Mouse (Mus musculus) ovary, postnatal 36 days (tissue): ENCODE data around the gene D7Ertd443e.
A peak's percentile ranks its signal among the peaks of the same experiment; 100 is the strongest.

Source experiments
- DNase-seq: peaks from one replicate; pipeline ENCODE4 v3.0.0; 2022; ENCODE audit warnings: low spot score, mixed read lengths

The D7Ertd443e gene

GRCm38 (mm10) chr7:134227101-134227500 lies 158.4 kb downstream of the D7Ertd443e start:
- no peak for DNase-seq

DNA sequence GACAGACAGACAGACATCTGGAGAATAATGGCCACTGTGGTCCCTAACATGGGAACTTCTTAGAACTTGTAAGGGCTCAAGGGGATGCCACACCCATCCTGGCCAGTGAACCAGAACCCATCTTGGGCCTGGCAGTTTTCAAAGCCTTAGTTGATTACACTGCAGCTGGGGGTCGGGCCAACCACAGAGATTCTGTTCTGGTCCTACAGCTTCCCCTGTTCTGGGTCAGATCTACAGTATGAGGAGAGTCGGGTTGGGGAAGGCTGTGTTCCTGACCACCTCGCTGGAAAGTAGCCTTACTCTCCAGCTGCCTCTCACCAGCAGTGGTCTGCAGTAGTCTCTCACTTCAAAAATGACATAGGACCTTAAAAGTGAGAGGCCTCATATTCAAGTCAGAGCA lies 159.2 kb downstream of the D7Ertd443e start:
- DNase-seq, result no peak

DNA sequence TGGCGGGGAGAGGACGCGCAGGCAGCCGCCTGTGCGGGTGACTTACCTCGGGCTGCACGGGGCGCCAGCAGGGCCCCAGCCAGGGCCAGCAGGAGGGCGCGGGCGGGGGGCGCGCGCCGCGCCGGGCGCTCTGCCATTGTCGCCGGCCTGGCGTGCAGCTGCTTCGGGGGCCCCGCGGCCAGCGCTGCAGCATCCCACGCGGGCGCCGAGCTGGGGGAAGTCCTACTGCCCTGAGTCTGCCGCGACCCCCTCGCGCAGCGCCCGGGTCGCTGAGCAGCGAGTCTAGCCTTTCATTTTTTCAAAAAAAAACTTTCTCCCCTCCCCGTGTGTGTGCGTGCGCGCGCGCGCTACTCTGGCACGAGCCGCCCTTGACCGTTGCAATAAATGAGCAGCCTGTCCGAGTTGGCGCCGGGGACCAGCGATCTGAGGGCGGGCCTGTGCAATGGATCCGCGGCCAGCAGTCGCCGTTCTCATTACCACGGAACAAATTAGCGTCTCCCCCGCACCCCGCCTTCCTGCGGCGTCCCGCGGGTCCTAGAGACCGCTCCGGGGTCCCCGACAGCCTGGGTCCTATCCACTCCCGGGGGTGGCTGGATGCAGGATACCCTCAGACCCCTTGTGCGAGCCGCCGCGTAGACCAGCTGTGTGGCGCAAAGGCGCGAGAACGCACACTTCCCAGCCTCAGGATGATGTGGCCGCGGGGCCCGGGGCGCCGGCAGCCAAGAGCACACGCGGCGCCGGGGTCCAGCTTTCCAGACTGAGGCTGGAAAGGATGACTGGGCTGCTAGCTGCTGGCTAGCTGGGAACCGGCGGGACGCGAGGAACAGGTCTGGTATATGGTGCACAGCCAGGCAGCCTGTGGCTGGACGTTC lies 160.5 kb downstream of the D7Ertd443e start:
- peak; percentile 71 for DNase-seq

GRCm38 (mm10) chr7:134224421-134224740 lies 161.1 kb downstream of the D7Ertd443e start:
- DNase-seq, result no peak

DNA sequence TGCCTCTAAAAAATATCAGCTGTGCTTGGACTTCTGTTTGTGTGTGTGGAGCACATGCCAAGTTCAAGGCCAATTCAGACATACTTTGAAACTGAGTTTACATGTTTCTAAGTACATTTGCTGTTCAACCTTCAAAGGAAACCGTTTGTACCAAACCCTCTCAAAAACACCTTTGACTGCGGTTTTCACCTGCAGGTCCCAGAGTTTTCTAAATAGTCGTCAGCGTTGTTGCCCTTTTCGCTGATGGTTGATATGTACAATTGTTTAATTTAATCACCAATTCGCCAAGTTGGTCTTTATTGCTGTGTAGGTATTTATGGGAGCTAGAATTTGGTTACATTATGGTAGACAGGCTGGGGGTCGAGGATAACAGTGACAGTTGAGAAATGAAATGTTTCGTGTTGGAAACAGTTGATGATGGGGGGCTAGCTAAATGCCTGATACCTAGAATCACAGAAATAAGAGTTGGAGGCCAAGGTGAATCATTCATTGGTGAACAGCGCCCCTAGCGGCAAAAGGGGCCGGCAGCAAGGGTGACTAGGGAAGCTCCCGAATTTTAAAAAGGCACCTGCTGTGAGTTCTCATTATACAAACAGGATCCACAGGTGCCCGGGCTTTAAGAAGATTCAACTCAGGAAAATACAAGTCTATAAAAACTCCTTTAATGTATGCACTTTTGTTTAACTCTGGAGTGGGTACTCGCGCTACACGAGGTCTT lies 161.9 kb downstream of the D7Ertd443e start:
- DNase-seq, result peak; percentile 79
